Mouse (Mus musculus): ENCODE results near the gene Wrap53. TPM values are rescaled to one million over a fixed set of nuclear protein-coding genes. Genes with fewer than 3 reads are reported as not detected.

Wrap53 gene
- total and polyA plus RNA-seq, 3 experiments = 18.5 to 24.5 TPM; not detected in 1

DNA sequence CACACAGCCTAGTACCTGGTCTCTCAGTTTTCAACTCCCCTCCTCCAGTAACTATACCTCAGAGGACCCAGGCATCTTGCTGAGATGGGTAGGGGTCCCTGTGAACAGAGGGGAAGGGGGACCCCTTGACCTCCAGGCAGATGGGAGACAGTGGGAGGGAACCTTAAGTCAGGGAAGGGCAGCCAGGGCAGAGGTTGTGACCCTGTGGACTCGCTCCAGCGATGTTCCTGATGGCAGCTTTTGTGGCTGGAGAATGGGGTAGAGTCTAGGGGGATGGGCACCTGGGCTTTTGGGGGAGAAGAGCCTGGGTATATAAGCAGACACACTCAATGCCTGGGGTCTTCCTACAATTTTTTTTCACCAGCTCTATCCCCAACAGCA lies 26.7 kb downstream of the Wrap53 start:
- TF ChIP-seq MYB (IDR thresholded peaks at IDR 0.05; ENCODE audit: low read depth, low read length) (no peak), HCFC1 (IDR thresholded peaks at IDR 0.05; ENCODE audit: low read depth, low read length) (no peak), GATA1 (IDR thresholded peaks at IDR 0.05; ENCODE audit: low read depth, low read length) (no peak), USF1 (IDR thresholded peaks at IDR 0.05; ENCODE audit: low read depth, low read length) (no peak), EP300 (IDR thresholded peaks at IDR 0.05; ENCODE audit: low read depth in 1 of 2, low read length in 2 of 2) (no peak), MAX (IDR thresholded peaks at IDR 0.05; ENCODE audit: low read length) (no peak), JUND (IDR thresholded peaks at IDR 0.05; ENCODE audit: low read depth, low read length) (no peak)
- H3K27ac ChIP-seq (ENCODE audit: control insufficient read depth, low read depth, low read length) = no peak overlapping the region
- H3K36me3 ChIP-seq (ENCODE audit: control insufficient read depth in 1 of 2, insufficient read depth in 2 of 2, low read length in 2 of 2) = no peaks in the 10 kb centered on the region
- no peaks in the 10 kb centered on the region for H3K9me3 ChIP-seq (replicated peaks; ENCODE audit: insufficient read depth, low read length)
- no peak overlapping the region for H3K9ac ChIP-seq (ENCODE audit: control insufficient read depth, low read depth, low read length, poor library complexity, severe bottlenecking)
- H3K27me3 ChIP-seq (ENCODE audit: control insufficient read depth in 1 of 2, insufficient read depth in 2 of 2, low read length in 2 of 2) = peaks cover 0 to under 1% of the 10 kb centered on the region in 2 experiments; a peak in 2 of 4 replicates
- H3K4me3 ChIP-seq (ENCODE audit: control insufficient read depth in 1 of 2, insufficient read depth in 1 of 2, low read depth in 2 of 2, low read length in 2 of 2) = no peak overlapping the region
- DNase-seq (ENCODE audit: low read depth, low spot score) = no peak
- H3K4me1 ChIP-seq (ENCODE audit: control insufficient read depth in 1 of 2, insufficient read depth in 2 of 2, low read length in 2 of 2) = no peaks in the 10 kb centered on the region
- H3K79me2 ChIP-seq (ENCODE audit: control insufficient read depth, insufficient read depth, low read length, poor library complexity) = no peaks in the 10 kb centered on the region

DNA sequence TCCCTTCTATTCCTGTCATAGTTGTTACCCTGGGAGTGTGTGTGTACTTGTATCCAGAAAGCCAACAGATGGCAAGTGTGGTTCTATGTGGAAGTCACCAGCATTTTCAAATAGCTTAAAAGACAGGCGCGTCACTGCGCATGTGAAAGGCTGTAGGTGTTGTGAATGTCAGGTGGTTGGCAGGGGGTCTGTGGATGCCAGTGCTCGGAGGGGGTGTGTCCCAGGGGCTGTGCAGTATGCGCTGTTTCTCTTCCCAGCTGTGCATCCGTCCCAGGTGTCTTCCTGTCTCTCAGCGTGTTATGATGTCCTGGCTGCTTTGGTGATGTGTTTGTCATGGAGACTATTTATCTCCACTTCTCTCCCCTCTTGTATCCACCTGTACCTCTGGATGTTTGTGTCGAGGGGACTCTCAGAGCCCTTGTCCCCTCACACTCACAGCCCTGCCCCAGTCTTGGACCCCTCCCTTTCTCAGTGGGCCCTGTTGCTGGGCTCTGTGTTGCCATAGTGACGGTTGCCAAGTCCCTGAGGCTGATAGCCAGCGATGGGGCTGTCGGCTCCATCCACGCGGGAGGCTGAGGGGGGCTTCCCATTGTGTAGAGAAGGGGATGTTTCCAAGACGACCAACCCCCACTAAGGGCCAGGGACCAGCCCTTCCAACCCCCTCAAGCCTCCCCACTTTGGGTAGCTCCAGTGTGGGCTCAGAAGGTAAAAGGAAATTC lies 27.3 kb downstream of the Wrap53 start:
- no peaks in the 10 kb centered on the region for H3K9me3 ChIP-seq (replicated peaks; ENCODE audit: insufficient read depth, low read length)
- no peaks in the 10 kb centered on the region for H3K36me3 ChIP-seq (ENCODE audit: control insufficient read depth in 1 of 2, insufficient read depth in 2 of 2, low read length in 2 of 2)
- no peak for DNase-seq (ENCODE audit: low read depth, low spot score)
- no peaks in the 10 kb centered on the region for H3K79me2 ChIP-seq (ENCODE audit: control insufficient read depth, insufficient read depth, low read length, poor library complexity)
- no peaks in the 10 kb centered on the region for H3K4me1 ChIP-seq (ENCODE audit: control insufficient read depth in 1 of 2, insufficient read depth in 2 of 2, low read length in 2 of 2)
- TF ChIP-seq BHLHE40 (IDR thresholded peaks at IDR 0.05; ENCODE audit: borderline replicate concordance, low read depth, low read length) (no peak), ELF1 (IDR thresholded peaks at IDR 0.05; ENCODE audit: low read depth, low read length) (no peak), ZC3H11A (IDR thresholded peaks at IDR 0.05; ENCODE audit: low read depth, low read length) (no peak), MAFK (IDR thresholded peaks at IDR 0.05; ENCODE audit: borderline replicate concordance, low read depth, low read length) (no peak), NELFE (IDR thresholded peaks at IDR 0.05; ENCODE audit: low read depth, low read length) (no peak), MEF2A (IDR thresholded peaks at IDR 0.05; ENCODE audit: extremely low read depth, insufficient replicate concordance, low read depth, low read length, poor library complexity, severe bottlenecking) (no peak), MAZ (IDR thresholded peaks at IDR 0.05; ENCODE audit: low read depth, low read length) (no peak)
- no peak overlapping the region for H3K9ac ChIP-seq (ENCODE audit: control insufficient read depth, low read depth, low read length, poor library complexity, severe bottlenecking)
- H3K27ac ChIP-seq (ENCODE audit: control insufficient read depth, low read depth, low read length) = no peak overlapping the region
- H3K27me3 ChIP-seq (ENCODE audit: control insufficient read depth in 1 of 2, insufficient read depth in 2 of 2, low read length in 2 of 2) = peaks cover 0 to 4% of the 10 kb centered on the region in 2 experiments; a peak in 3 of 4 replicates
- no peak overlapping the region for H3K4me3 ChIP-seq (ENCODE audit: control insufficient read depth in 1 of 2, insufficient read depth in 1 of 2, low read depth in 2 of 2, low read length in 2 of 2)

DNA sequence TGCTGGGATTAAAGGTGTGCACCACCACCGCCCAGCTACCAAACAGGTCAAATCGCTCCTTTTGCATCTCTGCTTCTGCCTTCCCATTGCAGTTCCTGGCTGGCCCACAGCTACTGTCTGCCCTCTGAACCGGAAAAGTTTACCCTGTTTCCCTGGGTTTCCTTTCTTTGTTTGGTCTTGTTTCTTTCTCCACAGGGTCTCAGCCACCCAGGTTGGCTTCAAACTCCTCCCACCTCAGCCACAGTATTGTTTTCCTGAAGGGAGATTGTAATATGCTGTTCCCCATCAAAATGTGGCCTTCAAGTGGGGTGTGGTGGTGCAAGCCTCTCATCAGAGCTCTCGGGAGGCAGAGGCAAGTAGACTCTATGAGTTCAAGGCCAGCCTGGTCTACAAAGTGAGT lies 28.7 kb downstream of the Wrap53 start:
- no peak for DNase-seq (ENCODE audit: low read depth, low spot score)
- H3K79me2 ChIP-seq (ENCODE audit: control insufficient read depth, insufficient read depth, low read length, poor library complexity) = no peaks in the 10 kb centered on the region
- no peak overlapping the region for H3K4me3 ChIP-seq (ENCODE audit: control insufficient read depth in 1 of 2, insufficient read depth in 1 of 2, low read depth in 2 of 2, low read length in 2 of 2)
- H3K9ac ChIP-seq (ENCODE audit: control insufficient read depth, low read depth, low read length, poor library complexity, severe bottlenecking) = no peak overlapping the region
- H3K36me3 ChIP-seq (ENCODE audit: control insufficient read depth in 1 of 2, insufficient read depth in 2 of 2, low read length in 2 of 2) = no peaks in the 10 kb centered on the region
- TF ChIP-seq GABPA (IDR thresholded peaks at IDR 0.05; ENCODE audit: low read depth, low read length) (no peak), CHD1 (IDR thresholded peaks at IDR 0.05; ENCODE audit: low read depth, low read length) (no peak), TCF12 (IDR thresholded peaks at IDR 0.05; ENCODE audit: low read depth, low read length) (no peak), POLR2AphosphoS5 (IDR thresholded peaks at IDR 0.05; ENCODE audit: borderline replicate concordance, low read depth, low read length) (no peak), E2F4 (IDR thresholded peaks at IDR 0.05; ENCODE audit: borderline replicate concordance, low read depth, low read length) (no peak)
- H3K27ac ChIP-seq (ENCODE audit: control insufficient read depth, low read depth, low read length) = no peak overlapping the region
- no peaks in the 10 kb centered on the region for H3K4me1 ChIP-seq (ENCODE audit: control insufficient read depth in 1 of 2, insufficient read depth in 2 of 2, low read length in 2 of 2)
- H3K27me3 ChIP-seq (ENCODE audit: control insufficient read depth in 1 of 2, insufficient read depth in 2 of 2, low read length in 2 of 2) = peaks cover 0 to 9% of the 10 kb centered on the region in 2 experiments; a peak in 3 of 4 replicates
- H3K9me3 ChIP-seq (replicated peaks; ENCODE audit: insufficient read depth, low read length) = no peaks in the 10 kb centered on the region

Measured in MEL (cell line).